Mouse (Mus musculus): ENCODE results near the gene Wdr62.

Wdr62 gene

DNA sequence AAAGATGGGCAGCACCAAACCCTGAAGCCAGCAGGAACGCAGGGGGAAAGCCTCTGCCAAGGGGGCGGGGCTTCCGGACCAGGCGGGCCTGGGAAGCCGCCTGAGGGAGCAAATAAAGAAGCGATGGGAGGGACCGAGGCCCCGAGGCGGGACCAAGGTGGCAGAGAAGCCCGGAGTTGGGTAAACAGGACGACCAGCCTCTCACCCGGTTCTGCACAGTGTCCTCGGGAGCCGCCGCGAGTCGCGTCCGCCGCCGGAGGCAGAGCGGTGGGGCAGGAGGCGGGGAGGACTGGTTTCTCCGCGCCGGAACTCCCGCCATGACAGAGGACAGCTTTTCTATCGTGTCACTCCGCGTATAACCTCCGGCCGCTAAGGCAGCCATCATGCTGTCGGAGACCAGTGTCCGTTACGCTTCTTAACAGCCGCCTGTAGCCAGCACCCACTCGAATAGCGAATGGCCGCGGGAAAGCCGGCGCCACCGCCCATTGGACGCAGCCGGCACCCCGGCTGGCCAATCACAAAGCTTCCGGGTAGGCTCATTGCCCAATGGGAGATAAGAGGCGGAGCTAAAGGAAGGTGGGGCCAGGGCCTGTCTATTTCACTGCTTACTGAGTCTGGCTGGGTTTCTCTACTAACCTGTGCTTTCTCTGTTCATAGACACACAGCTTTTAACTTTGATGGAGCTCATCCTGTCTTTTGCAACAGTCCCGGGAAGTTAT is at the start of gene Wdr62, which contains the start of gene Thap8:
Gene Wdr62 (minus strand): TSS at position 469 of the 719 bp plus-strand sequence.
Gene Thap8 (plus strand): TSS at position 144 of the 719 bp plus-strand sequence.
- DNase-seq (ENCODE audit: low read depth) = peak; percentile 93

DNA sequence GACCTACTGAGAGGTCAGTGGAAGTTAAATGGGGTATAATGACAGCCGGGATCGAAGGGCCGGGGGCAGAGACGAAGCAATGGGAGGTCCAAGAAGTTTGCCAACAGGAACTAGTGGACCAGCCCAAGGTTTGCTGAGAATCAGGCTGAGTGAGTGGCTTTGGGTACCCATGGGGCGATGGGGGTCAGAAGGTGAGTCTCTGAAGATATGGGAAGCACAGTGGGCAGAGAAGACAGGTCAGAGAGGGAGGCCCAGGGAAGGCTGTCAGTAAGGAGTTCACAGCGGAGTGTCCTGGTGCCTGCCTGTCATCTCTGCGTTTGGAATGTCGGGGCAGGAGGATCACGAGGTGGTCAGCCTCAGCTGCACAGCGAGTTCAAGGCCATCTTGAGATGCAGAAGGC is 48.2 kb upstream of the Wdr62 start:
- no peak for DNase-seq (ENCODE audit: low read depth)

DNA sequence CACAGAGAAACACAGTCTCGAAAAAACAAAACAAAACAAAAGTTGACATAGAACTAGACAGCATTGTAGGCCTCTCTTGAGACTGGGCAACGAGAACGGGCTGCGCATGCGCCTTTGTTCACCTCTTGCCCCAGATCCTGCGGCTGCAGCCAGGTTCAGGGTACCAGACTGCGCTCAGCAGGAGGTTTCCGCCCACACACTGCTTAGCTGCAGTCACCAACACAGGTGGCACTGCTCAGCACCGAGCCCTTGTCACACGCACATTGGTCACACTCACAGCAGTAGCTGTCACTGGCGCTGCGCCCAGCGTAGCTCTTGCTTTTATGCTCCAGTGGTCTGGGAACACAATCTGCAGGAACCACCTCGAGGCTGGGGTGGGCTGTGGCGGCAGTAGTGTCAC is 46.9 kb upstream of the Wdr62 start:
- no peak for DNase-seq (ENCODE audit: low read depth)

GRCm38 (mm10) chr7:30326427-30326826 is 46.2 kb upstream of the Wdr62 start:
- DNase-seq (ENCODE audit: low read depth) = no peak

- peak; percentile 56 for DNase-seq (ENCODE audit: low read depth)
Measured at GRCm38 (mm10) chr7:30325364-30325763, 45.1 kb upstream of the Wdr62 start.

- no peak for DNase-seq (ENCODE audit: low read depth)
Measured at GRCm38 (mm10) chr7:30324300-30324944, 44.2 kb upstream of the Wdr62 start.

- DNase-seq (ENCODE audit: low read depth) = no peak
Measured at GRCm38 (mm10) chr7:30323795-30324194, 43.6 kb upstream of the Wdr62 start, which contains the start of gene Sdhaf1. TSS of gene Sdhaf1 (minus strand) at chr7:30323895.

- DNase-seq (ENCODE audit: low read depth) = peak; percentile 54
Measured at GRCm38 (mm10) chr7:30322865-30323264, 42.6 kb upstream of the Wdr62 start.

GRCm38 (mm10) chr7:30322285-30322667 is 42.1 kb upstream of the Wdr62 start:
- peak; percentile 90 for DNase-seq (ENCODE audit: low read depth)

GRCm38 (mm10) chr7:30321539-30322284 is 41.5 kb upstream of the Wdr62 start, which contains the start of gene E130208F15Rik:
TSS of gene E130208F15Rik (plus strand) at chr7:30321740.
- peak; percentile 86 for DNase-seq (ENCODE audit: low read depth)

DNA sequence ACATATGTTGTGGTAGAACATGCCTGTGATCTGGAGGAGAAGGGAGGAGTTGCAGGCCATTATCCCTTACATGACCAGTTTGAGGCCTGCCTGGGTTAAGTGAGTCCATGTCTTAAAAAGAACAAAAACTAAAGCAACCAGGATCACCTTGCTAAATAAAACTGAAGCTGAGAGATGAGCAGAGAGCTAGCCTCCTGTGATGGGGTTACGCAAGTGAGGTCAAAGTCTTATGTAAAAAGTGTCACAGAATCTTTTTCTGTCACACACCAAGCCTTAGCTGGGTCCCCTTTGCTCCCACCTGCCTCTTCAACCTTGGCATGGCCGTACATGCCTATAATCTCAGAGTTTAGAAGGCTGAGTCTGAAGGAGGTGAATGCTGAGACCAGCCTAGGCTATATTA is 40.7 kb upstream of the Wdr62 start:
- no peak for DNase-seq (ENCODE audit: low read depth)

DNA sequence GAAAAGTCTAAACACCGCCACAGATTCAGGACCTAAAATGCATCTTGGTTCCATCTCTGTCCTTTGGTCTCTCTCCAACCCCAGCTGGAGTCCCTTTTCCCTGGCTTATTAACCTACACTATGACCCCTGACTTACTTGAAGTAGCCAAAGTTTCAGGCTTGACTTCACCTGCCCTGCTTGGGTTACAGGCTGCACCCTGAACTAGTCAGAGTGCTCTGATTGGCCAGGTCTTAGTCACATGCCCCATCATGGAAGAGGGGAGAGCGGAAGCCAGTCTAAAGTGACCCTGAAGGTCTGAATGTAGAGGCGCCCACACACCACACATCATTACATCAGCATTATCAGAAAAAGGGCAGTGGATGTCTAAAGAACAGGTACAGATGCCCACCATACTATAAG is 37.9 kb upstream of the Wdr62 start:
- no peak for DNase-seq (ENCODE audit: low read depth)

- DNase-seq (ENCODE audit: low read depth) = no peak
Measured at GRCm38 (mm10) chr7:30315559-30316529, 35.6 kb upstream of the Wdr62 start.

DNA sequence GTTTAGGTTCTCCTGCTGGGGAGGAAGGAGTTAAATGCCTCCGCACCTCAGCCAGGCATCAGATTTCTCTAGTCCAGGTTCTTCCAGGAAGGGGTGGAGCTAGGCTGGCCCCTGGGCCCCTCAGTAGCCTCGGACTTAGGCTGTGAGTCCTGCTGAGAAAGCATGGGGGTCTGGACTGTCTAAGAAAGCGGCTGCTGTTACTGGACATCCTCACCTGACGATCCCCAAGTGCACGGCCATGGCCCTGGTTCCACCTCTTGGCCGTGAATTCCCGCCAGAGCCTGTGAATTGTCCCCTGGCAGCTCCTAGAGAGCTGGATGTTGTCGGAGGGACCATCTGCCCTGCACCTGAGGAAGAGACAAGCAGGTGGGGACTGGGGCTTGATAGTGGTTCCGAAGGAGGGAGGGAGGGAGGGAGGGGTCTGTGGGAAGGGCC is 34.5 kb upstream of the Wdr62 start, which contains the start of gene Syne4:
Gene Syne4 (plus strand): TSS at position 87 of the 435 bp plus-strand sequence.
- DNase-seq (ENCODE audit: low read depth) = no peak

GRCm38 (mm10) chr7:30313666-30314320 is 33.6 kb upstream of the Wdr62 start:
- DNase-seq (ENCODE audit: low read depth) = no peak

DNA sequence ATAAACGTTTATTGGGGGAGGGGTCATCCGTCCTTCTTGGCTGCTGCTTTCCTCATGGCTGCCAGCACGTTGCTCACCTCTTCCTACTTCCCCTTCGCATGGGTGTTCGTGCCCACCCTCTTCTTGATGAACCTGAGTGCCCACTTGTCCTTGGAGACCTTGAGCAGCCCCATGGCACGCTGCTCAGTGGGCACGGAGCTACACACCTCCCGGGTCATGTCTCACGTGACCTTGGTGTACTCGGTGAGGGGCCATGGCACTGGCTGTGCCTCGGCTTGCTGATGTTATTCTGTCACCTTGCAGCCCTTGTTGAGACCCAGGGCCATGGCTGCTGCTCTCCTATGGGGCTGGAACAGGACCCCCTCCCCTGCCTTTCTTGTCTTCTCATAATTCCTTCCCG is 29.9 kb upstream of the Wdr62 start:
- DNase-seq (ENCODE audit: low read depth) = no peak

DNA sequence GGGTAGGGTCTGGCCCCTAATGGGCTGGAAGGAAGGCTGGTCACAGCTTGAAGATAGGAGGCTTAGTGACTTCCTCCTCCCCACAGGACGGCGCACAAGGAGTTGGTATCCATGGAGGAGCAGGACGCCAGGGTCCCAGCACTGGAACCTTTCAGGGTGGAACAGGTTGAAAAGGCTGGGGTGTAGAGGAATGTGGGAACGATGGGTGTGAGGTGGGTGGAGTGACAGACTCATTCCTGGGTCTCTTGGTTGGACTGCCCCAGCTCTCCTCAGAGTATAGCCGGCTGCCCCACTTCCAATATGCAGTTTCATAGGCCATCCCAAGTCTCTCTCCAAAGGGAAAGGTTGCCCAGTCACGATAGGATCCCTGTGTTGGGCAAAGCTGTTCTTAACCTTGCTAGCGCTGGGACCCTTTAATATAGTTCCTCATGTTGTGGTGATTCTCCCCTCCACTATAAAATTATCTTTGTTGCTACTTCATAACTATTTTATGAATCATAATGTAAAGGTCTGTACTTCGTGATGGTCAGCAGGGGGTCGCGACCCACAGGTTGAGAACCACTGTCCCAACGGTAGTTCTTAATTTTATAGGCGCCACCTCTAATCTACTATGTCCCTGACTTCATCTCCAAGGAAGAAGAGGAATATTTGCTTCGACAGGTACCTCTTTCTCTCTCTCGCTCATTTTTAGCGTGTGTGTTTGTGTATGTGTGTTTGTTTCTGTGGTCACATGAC is 29.3 kb upstream of the Wdr62 start:
- DNase-seq (ENCODE audit: low read depth) = no peak

- peak; percentile 91 for DNase-seq (ENCODE audit: low read depth)
Measured at GRCm38 (mm10) chr7:30308076-30309005, 28.1 kb upstream of the Wdr62 start, which contains the start of gene Alkbh6. TSS of gene Alkbh6 (plus strand) at chr7:30308717.
